Mouse (Mus musculus) neural tube, postnatal 0 days (tissue): Measurements from ENCODE around the gene Pxdc1. TPM values are rescaled to one million over a fixed set of nuclear protein-coding genes. Genes with fewer than 3 reads are reported as not detected.

Source experiments
- polyA plus RNA-seq: library from polyadenylated mRNA; unstranded; fragments of >200 nt; fragmentation: Nextera tagmentation; extraction: Ambion mirVana; gene quantifications from 2 replicates; pipeline ENCODE4 v1.2.1, GENCODE M21; 2015

The Pxdc1 gene
- polyA plus RNA-seq, result 15.4 and 18.2 TPM in 2 replicates

GRCm38 (mm10) chr13:34653391-34653790, at the start of gene Pxdc1:
Gene Pxdc1 (minus strand): TSS chr13:34653486.

Other genes starting within 250 kb of the Pxdc1 start
- not detected in 2 replicates for gene Fam50b, start 81.4 kb upstream of the Pxdc1 start, polyA plus RNA-seq
- 54.5 and 59.2 TPM in 2 replicates for gene Prpf4b, start 221.8 kb upstream of the Pxdc1 start, polyA plus RNA-seq